Mouse (Mus musculus) kidney, adult 2 months (tissue): ENCODE data around the gene Fcgbp.

Source experiments
- CTCF ChIP-seq: fragments of 200-500 bp; conservative IDR thresholded peaks from 2 replicates; pipeline ENCODE4 v1.5.1; 2011; ENCODE audit warnings: low read depth, mild to moderate bottlenecking, control low read depth, low read length, moderate library complexity, mixed read lengths; ENCODE audit not compliant: insufficient read depth, insufficient read length
- POLR2A ChIP-seq: fragments of 200-500 bp; IDR thresholded peaks from one replicate; pipeline ENCODE4 v1.6.1; 2011; ENCODE audit warnings: low read depth, low read length, control low read depth

- TF ChIP-seq CTCF (no peak; the same call in 1 of the 2 replicates), POLR2A (no peak)
Observed at GRCm38 (mm10) chr7:28059972-28060371, 11.1 kb upstream of the Fcgbp start.
